Mouse (Mus musculus): ENCODE measurements around the gene 4933417A18Rik. TPM values are rescaled to one million over a fixed set of nuclear protein-coding genes. Genes with fewer than 3 reads are reported as not detected.
A peak's percentile ranks its signal among the peaks of the same experiment; 100 is the strongest.
"Not testable (repeated sequence)": the region's sequence is repeated elsewhere in the genome, so short reads cannot be mapped to it uniquely, and the experiment has no call there.

The 4933417A18Rik gene
- polyA plus RNA-seq, 1 experiment from 2014 or later: not detected

DNA sequence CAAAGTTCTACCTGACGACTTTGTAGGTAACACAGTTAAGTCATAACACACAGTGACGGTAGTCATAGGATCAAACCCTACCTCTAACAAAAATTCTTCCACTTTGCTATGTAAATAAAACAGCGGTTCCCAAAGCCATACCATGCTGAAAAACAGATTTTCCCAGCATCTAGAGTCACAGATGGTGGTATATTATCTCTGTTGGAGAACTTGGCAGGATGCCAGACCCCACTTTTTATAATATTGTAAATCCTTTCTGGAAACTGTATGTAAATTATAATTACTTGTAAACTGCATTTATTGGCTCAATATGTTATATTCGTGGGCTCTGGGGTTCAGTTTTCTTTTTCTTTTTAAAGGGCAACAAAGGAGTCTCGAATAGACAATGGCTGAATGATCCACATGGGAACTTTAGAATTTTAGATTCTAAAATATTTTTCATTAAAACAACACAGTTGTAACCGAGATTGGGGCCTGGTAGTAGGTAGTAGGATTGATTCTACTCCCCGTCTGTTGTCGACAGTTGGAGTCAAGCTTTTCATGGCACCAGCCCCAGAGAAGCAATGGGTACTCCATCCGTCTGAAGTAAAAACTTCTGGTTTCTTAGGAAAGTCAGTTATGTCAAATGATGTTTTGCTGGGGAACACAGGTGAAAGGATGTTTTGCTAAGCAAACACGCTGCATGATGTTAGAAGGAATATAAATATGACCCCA is 10.9 kb downstream of the 4933417A18Rik start:
- ATAC-seq (ENCODE audit: low FRiP score) (no peak), DNase-seq (ENCODE audit: low spot score, missing footprints) (no peak)
- no peaks in the 10 kb centered on the region for H3K27me3 ChIP-seq (ENCODE audit: control insufficient read depth, insufficient read depth, low read length)
- no peak overlapping the region for H3K4me3 ChIP-seq (ENCODE audit: low read depth, low read length)
- H3K4me2 ChIP-seq: no peak overlapping the region
- no peaks in the 10 kb centered on the region for H3K9me3 ChIP-seq (ENCODE audit: control insufficient read depth, low read length)
- H3K27ac ChIP-seq (ENCODE audit: low read depth, low read length): no peak overlapping the region
- WGBS: 83% methylated on average over 10 of the region's 10 CpGs
- H3K9ac ChIP-seq (ENCODE audit: low read length): no peak overlapping the region
- H3K4me1 ChIP-seq (ENCODE audit: control insufficient read depth, insufficient read depth, low read length): no peaks in the 10 kb centered on the region
- H3K36me3 ChIP-seq (ENCODE audit: control insufficient read depth, insufficient read depth, low read length): no peaks in the 10 kb centered on the region

GRCm38 (mm10) chr13:34942370-34942769 is 18.2 kb downstream of the 4933417A18Rik start:
- H3K9ac ChIP-seq (ENCODE audit: low read length): no peak overlapping the region
- no peaks in the 10 kb centered on the region for H3K27me3 ChIP-seq (ENCODE audit: control insufficient read depth, insufficient read depth, low read length)
- H3K36me3 ChIP-seq (ENCODE audit: control insufficient read depth, insufficient read depth, low read length): no peaks in the 10 kb centered on the region
- H3K4me3 ChIP-seq (ENCODE audit: low read depth, low read length): no peak overlapping the region
- no peak overlapping the region for H3K4me2 ChIP-seq
- ATAC-seq (ENCODE audit: low FRiP score): no peak
- no peak for DNase-seq (ENCODE audit: low spot score, missing footprints)
- no peaks in the 10 kb centered on the region for H3K4me1 ChIP-seq (ENCODE audit: control insufficient read depth, insufficient read depth, low read length)
- no peaks in the 10 kb centered on the region for H3K9me3 ChIP-seq (ENCODE audit: control insufficient read depth, low read length)
- no peak overlapping the region for H3K27ac ChIP-seq (ENCODE audit: low read depth, low read length)

DNA sequence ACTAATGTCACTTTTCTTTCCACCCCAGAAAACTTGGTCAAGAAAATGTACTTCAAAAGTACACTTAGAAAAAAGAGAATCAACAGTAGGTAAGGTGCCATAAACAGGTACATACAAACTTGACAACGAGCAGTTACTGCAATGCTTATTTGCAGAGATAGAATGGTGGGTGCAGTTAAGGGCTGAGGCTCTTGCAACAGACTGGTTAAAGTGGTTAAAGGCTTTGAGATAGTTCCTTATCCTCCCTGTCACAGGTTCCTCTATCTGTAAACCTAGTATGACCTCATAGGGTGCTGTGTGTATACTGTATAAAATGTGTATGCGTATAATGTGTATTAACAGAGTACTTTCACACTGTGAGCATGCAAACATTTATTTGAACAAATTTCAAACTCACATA is 27.2 kb downstream of the 4933417A18Rik start:
- not testable (repeated sequence) for H3K4me1 ChIP-seq (ENCODE audit: control insufficient read depth, insufficient read depth, low read length); H3K9me3 ChIP-seq (ENCODE audit: control insufficient read depth, low read length); ATAC-seq (ENCODE audit: low FRiP score); H3K27ac ChIP-seq (ENCODE audit: low read depth, low read length); H3K4me3 ChIP-seq (ENCODE audit: low read depth, low read length); H3K9ac ChIP-seq (ENCODE audit: low read length); H3K36me3 ChIP-seq (ENCODE audit: control insufficient read depth, insufficient read depth, low read length); H3K4me2 ChIP-seq; H3K27me3 ChIP-seq (ENCODE audit: control insufficient read depth, insufficient read depth, low read length); DNase-seq (ENCODE audit: low spot score, missing footprints)
- WGBS: 91% methylated on average over 2 of the region's 2 CpGs

GRCm38 (mm10) chr13:34956901-34957300 is 32.7 kb downstream of the 4933417A18Rik start:
- Histone ChIP-seq H3K4me2 (no peak overlapping the region), H3K4me3 (ENCODE audit: low read depth, low read length) (no peak overlapping the region), H3K27me3 (ENCODE audit: control insufficient read depth, insufficient read depth, low read length) (no peaks in the 10 kb centered on the region), H3K4me1 (ENCODE audit: control insufficient read depth, insufficient read depth, low read length) (no peaks in the 10 kb centered on the region), H3K27ac (ENCODE audit: low read depth, low read length) (no peak overlapping the region), H3K9ac (ENCODE audit: low read length) (no peak overlapping the region), H3K9me3 (ENCODE audit: control insufficient read depth, low read length) (no peaks in the 10 kb centered on the region), H3K36me3 (ENCODE audit: control insufficient read depth, insufficient read depth, low read length) (no peaks in the 10 kb centered on the region)
- WGBS: 89% methylated on average over 4 of the region's 4 CpGs
- ATAC-seq (ENCODE audit: low FRiP score): no peak
- DNase-seq (ENCODE audit: low spot score, missing footprints): no peak

- not testable (repeated sequence) for ATAC-seq (ENCODE audit: low FRiP score); H3K4me2 ChIP-seq; H3K4me1 ChIP-seq (ENCODE audit: control insufficient read depth, insufficient read depth, low read length); H3K9me3 ChIP-seq (ENCODE audit: control insufficient read depth, low read length); H3K27me3 ChIP-seq (ENCODE audit: control insufficient read depth, insufficient read depth, low read length); H3K9ac ChIP-seq (ENCODE audit: low read length); H3K4me3 ChIP-seq (ENCODE audit: low read depth, low read length); H3K27ac ChIP-seq (ENCODE audit: low read depth, low read length); H3K36me3 ChIP-seq (ENCODE audit: control insufficient read depth, insufficient read depth, low read length); DNase-seq (ENCODE audit: low spot score, missing footprints)
- 89% methylated on average over 3 of the region's 3 CpGs for WGBS
Observed at GRCm38 (mm10) chr13:34958158-34958557, 33.9 kb downstream of the 4933417A18Rik start.

DNA sequence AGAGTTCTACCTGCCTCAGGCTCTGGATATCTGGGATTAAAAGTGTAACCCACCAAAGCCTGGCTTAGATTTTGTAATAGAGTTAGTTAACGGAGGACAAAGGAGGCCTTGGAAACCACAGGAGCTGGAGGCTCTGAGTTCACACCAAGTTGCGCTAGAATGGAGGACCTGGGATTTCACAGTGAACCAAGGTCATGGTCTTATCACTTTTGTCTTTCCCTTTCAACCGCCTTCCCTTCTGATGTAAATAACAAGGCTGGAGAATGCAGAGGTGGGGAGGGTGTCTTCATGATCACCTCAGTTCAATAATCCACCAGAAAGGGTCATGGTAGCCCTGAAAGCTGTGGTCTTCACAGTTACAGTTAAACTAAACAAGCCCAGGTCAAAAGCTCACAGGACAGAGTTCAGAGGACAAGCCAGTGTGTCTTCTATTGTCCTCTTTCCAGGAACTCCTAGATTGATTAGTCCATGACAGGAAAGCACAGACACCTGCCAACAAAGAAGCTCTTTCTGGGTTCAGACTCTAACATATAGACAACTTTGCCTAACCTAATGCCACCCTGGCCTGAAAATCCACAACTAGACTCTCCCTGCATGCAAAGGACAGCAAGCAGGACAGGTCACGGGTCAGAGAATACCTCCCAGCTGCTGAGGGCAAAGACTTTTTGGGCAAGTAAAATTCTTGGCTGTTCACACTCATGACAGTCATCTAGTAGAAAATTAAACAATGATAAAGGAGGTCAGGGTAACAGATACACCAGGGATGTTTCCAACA is 37.0 kb downstream of the 4933417A18Rik start:
- WGBS: 81% methylated on average over 4 of the region's 4 CpGs
- H3K36me3 ChIP-seq (ENCODE audit: control insufficient read depth, insufficient read depth, low read length): no peaks in the 10 kb centered on the region
- H3K9ac ChIP-seq (ENCODE audit: low read length): no peak overlapping the region
- H3K27ac ChIP-seq (ENCODE audit: low read depth, low read length): no peak overlapping the region
- ATAC-seq (ENCODE audit: low FRiP score): no peak
- DNase-seq (ENCODE audit: low spot score, missing footprints): no peak
- peaks cover 6% of the 10 kb centered on the region for H3K4me1 ChIP-seq (ENCODE audit: control insufficient read depth, insufficient read depth, low read length)
- peaks cover 9% of the 10 kb centered on the region for H3K27me3 ChIP-seq (ENCODE audit: control insufficient read depth, insufficient read depth, low read length)
- no peak overlapping the region for H3K4me3 ChIP-seq (ENCODE audit: low read depth, low read length)
- no peak overlapping the region for H3K4me2 ChIP-seq
- no peaks in the 10 kb centered on the region for H3K9me3 ChIP-seq (ENCODE audit: control insufficient read depth, low read length)

- H3K9ac ChIP-seq (ENCODE audit: low read length): peak within 1 kb of the TSS; percentile 45
- H3K27ac ChIP-seq (ENCODE audit: low read depth, low read length): no peak within 1 kb of the TSS
- whole genome bisulfite sequencing: 2% methylated on average over 32 of the region's 32 CpGs
Observed at GRCm38 (mm10) chr13:34963511-34964397, 39.5 kb downstream of the 4933417A18Rik start, which contains the start of gene Eci3. Gene Eci3, minus strand, starts transcription at chr13:34963810.

GRCm38 (mm10) chr13:34964419-34964818 is 40.2 kb downstream of the 4933417A18Rik start:
- no peaks in the 10 kb centered on the region for H3K9me3 ChIP-seq (ENCODE audit: control insufficient read depth, low read length)
- H3K4me2 ChIP-seq: peak overlapping the region; percentile 73
- no peak overlapping the region for H3K27ac ChIP-seq (ENCODE audit: low read depth, low read length)
- ATAC-seq (ENCODE audit: low FRiP score) (no peak), DNase-seq (ENCODE audit: low spot score, missing footprints) (peak; percentile 92)
- WGBS: 3% methylated on average over 14 of the region's 14 CpGs
- H3K9ac ChIP-seq (ENCODE audit: low read length): no peak overlapping the region
- peaks cover 9% of the 10 kb centered on the region for H3K27me3 ChIP-seq (ENCODE audit: control insufficient read depth, insufficient read depth, low read length)
- H3K4me1 ChIP-seq (ENCODE audit: control insufficient read depth, insufficient read depth, low read length): peaks cover 6% of the 10 kb centered on the region
- H3K4me3 ChIP-seq (ENCODE audit: low read depth, low read length): peak overlapping the region; percentile 40
- no peaks in the 10 kb centered on the region for H3K36me3 ChIP-seq (ENCODE audit: control insufficient read depth, insufficient read depth, low read length)

More at GRCm38 (mm10) chr13:34963511-34964397, 39.5 kb downstream of the 4933417A18Rik start, which contains the start of gene Eci3:
- DNase-seq (ENCODE audit: low spot score, missing footprints): peak; percentile 94
- peak; percentile 74 for ATAC-seq (ENCODE audit: low FRiP score)
- peaks cover 9% of the 10 kb centered on the region for H3K27me3 ChIP-seq (ENCODE audit: control insufficient read depth, insufficient read depth, low read length)
- H3K4me3 ChIP-seq (ENCODE audit: low read depth, low read length): peak within 1 kb of the TSS; percentile 40
- no peaks in the 10 kb centered on the region for H3K9me3 ChIP-seq (ENCODE audit: control insufficient read depth, low read length)
- H3K4me2 ChIP-seq: peak within 1 kb of the TSS; percentile 73
- no peaks in the 10 kb centered on the region for H3K36me3 ChIP-seq (ENCODE audit: control insufficient read depth, insufficient read depth, low read length)
- H3K4me1 ChIP-seq (ENCODE audit: control insufficient read depth, insufficient read depth, low read length): peaks cover 6% of the 10 kb centered on the region
